Mouse (Mus musculus): ENCODE measurements around the gene Zfand2a.

Gene Zfand2a

DNA sequence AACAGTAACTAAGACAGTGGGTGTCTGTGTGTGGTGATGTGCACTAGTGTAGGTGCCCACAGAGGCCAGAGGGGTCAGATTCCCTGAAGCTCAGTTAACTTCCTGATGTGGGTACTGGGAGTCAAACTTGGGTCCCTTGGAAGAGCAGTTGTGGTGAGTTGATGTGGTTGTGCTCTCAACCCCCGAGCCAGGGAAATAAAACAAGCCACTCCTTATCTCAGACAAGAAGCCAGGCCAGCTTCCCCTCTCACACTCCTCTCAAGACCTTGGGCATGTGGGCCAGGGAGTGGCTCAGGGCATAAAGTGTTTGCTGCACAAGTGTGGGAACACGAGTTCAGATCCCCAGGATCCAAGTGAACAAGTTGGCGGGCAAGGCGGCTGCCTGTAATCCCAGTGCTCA, 17.5 kb downstream of the Zfand2a start:
- no peak for DNase-seq (ENCODE audit: low read depth, low spot score)

DNA sequence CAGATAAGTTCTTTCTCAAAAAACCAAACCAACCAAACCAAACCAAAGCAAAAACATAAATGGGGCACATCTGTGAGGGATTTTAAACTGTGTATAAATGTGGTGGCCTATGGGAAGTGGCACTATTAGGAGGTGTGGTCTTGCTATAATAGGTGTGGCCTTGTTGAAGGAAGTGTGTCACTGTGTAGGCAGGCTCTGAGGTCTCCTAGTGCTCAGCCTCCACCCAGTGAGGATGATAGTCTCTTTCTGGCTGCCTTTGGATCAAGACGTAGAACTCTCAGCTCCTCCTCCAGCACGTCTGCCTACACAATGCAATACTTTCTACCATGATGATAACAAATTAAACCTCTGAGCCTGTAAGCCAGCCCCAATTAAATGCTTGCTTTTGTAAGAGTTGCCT, 18.0 kb downstream of the Zfand2a start:
- DNase-seq (ENCODE audit: low read depth, low spot score): no peak

DNA sequence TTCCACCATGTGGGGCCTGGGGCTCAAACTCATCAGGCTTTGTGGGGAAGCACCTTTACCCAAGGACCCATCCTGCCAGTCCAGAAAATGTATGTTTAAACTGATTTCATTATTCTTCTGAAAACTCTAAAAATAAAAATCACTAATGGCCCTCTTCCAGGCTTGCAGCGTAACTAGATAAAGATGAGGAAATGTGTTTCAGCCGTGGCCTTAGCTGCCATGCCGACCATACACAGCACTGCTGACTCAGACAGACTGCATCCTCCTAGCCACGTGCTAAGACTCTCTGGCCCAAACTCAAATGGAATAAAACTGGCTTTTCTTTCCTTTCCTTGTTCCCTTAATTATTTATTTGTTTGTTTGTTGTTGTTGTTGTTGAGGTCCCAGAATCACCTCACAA, 19.5 kb downstream of the Zfand2a start:
- DNase-seq (ENCODE audit: low read depth, low spot score): no peak

DNA sequence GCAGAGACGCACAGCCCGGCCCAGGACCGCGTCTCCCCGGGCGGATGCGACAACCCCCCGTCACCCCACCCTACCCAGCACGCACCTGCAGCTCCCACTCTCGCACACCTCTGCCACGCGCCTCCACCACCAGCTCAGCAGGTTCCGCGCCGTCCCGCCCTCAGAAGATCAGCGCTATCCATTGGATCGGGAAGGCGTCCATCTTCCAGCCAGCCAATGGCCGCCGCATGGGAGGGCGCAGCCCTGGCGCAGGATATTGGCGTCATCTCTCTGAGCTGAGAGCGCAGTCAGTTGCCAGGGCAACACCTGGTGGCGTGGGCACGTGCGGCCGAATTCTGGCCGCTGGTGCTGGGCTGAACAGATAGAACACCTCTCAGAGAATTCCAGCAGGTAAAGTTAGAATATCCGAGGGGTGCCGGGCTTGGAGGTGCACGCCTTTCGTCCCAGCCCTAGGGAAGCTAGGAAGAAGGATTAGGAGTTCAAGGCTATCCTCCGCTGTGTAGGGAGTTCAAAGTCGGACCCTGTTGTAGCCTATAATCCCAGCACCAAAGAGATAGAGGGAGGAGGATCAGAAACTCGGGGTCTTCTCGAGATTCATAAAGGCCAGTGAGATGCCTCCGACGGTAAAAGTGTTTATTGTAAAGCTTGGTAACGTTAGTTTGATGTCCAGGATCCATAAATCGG, 23.8 kb downstream of the Zfand2a start, which contains the start of gene 3110082I17Rik:
Gene 3110082I17Rik (minus strand): TSS at position 144 of the 684 bp plus-strand sequence.
- peak; percentile 98 for DNase-seq (ENCODE audit: low read depth, low spot score)

DNA sequence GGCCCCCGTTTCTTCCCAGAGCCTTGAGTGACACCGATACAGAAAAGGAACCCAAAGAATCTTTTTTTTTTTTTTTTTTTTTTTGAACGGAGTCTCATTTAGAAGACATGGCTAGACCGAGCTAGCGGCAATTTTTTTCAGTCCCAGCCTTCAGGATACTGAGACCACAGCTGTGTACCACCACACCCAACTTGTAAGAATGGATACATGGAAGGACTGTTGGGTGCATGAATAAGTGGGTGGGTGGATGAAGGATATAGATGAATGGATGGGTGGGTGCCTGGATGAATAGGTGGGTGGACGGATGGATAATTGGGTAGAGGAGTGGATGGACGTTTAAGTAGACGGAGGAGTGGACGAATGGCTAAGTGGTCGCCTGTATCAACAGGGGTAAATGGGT, 24.4 kb downstream of the Zfand2a start:
- DNase-seq (ENCODE audit: low read depth, low spot score): no peak

DNA sequence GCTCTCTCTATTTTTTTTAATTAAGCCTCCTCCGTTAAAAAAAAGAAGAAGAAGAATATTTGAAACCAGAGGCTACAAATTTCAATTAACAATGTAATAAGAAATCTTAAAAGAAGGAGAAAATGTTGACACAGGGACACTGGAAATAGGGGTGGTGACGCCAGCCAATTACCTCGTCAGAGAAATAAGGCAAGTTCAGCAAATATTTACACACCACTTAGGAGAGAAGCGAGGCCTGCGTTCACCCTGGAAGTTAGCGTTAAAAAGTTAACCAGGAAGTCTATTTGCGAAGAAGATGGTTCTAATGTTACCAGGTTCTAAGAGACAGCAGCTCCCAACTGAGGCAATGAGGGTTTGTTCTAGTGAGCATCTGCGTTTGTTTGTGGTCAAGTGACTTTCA, 27.1 kb downstream of the Zfand2a start:
- no peak for DNase-seq (ENCODE audit: low read depth, low spot score)

DNA sequence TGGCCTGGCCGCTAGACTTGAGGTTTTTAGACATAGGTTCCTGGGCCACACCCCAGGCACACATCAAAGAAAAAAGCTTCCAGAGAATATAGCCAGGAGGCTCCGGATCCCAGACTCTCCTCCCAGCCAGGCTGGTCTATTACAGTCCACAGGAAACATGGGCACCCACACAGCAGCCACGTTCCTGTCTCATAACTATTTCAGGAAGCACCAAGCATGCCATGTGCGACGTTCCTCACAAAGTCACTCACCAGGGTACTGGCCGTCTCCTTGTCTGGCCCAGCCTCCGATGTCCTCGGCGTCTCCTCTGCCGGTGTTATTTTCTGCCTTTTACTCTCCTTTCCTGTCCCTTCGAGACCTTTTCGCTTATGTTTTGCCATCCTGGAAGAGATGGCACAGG, 29.2 kb downstream of the Zfand2a start:
- DNase-seq (ENCODE audit: low read depth, low spot score): no peak

DNA sequence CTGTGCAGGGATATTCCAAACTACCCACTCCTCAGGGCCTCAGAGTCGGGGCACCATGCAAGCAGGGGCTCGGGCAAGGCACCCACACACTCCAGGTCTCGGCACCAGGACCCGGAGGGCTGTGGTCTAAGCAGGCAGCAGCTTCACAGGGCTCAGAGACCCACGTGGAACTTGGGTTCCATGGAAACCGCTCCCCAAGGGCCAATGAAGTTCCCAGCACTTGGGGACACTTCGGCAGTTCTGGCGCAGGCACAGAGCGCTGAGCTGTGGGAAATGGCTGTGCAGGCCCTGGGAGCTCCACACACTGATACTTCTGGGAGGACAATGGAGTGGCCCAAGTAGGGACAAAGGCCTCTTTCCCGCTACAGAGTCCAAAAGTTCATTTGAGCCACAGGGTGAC, 31.3 kb downstream of the Zfand2a start:
- no peak for DNase-seq (ENCODE audit: low read depth, low spot score)

DNA sequence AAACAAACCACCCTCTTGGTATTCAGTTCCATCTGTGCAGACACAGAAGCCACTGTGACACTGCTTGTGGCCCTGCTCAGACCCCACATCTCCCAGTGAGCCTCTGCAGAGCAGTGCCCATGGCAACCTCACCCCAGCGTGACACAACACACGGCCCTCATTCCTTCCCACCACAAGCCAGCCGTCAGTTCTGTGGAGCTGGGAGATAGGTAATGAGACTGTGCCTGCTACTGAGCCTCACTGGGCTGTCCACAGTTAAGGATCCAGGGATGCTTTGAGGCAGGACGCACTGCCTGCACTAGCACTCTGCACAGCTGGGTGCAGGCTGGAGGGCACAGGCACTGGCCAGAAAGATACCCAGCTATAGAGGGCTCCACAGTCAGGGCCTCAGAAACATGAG, 34.4 kb downstream of the Zfand2a start:
- no peak for DNase-seq (ENCODE audit: low read depth, low spot score)

DNA sequence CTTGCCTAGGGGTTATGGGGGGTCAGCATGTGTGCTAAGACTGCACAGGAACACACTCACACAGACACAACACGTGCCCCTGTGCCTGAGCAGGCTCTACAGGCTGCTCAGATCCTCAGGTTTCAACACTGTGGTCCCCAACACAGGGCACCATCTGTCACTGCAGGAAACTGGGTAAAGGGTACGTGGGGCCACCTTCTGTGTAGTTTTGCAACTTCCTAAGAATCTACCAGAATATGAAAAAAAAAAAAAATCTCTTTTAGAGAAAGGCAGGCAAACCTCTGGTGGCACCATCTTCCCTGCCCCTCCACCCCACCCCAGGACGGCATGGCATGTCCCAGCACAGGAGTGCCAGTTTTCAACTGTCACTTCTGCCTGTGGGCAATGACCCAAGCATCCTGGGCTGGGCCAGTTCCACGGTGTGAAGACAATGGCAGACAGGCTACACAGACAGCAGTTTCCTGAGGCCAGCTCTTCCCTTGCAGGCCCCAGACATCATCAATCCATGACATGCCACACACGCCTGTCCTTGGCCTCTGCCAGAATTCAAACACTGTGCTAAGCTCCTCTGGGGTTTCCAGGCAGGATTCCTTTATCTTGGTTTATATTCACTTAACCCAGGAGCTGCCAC, 35.1 kb downstream of the Zfand2a start:
- DNase-seq (ENCODE audit: low read depth, low spot score): no peak

DNA sequence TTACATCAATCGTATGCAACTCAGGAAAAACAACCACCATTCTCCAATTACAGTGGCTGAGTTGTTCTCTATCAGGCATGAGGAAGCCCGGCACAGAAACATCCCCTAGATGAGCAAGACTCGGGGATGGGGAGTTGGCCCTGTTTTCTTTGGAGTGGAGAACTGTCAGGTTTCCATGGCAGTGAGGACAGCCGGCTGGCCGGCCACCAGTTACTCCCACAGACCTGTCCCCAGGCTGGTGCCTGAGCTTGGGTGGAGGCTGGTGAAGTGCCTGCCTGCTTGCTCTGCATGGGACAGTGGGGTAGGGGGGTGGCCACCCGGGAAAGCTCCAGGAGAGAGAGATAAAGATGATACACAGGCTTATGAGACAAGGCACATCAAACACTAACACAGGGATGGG, 36.3 kb downstream of the Zfand2a start:
- DNase-seq (ENCODE audit: low read depth, low spot score): no peak

DNA sequence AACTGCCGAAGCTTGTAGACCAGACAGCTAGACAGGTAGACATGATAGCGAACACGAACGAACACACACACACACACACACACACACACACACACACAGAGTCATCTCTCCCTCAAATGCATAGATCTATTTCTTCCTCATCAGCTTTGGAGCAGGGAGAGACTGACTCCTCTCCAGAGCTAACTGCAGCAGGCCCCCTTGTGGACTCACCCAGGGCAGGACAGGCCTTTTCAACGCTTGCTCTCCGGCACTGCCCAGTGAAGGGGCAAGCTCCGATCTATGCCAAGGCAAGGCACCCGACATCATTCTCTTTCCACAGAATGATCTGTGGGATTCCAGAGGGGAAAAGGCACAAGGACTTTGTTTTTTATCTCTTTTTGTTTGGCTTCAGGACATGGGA, 39.1 kb downstream of the Zfand2a start:
- DNase-seq (ENCODE audit: low read depth, low spot score): no peak

DNA sequence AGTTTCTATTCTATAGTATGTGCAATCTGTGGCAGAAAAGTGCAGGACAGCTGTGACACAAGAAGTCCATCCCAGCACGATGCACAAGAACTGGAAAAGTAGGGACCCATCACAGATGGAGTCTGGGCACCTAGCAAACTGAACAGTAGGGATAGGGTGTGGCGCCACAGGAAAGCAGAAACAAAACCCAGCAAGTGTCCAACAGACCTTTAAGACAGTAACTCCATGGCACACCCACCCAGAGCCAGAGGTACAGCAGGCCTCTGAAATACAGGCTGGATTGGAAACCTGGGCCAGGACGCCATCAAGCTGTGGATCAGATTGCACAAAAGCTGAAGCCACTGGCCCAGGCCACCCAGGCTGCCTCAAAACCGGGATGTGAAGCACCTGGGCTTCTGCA, 41.4 kb downstream of the Zfand2a start:
- no peak for DNase-seq (ENCODE audit: low read depth, low spot score)

DNA sequence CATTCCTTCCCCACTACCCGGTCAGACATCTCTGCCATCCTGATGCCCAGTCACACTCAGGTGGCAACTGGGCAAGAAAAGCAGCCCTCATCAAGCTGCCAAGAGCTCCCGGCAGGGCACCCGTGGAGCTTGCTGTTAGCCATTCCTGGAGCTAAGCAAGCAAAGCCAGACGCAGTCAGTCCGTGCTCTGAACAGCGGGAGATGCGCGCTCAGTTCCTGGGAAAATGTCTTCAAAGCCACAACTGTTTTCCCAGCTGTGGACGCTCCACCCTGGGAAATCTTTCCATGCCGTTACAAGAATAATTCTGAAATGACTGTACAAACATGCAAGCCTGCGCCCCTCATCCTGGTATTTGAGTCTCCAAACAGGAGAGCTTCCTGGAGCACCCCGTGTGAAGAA, 41.9 kb downstream of the Zfand2a start:
- DNase-seq (ENCODE audit: low read depth, low spot score): no peak

DNA sequence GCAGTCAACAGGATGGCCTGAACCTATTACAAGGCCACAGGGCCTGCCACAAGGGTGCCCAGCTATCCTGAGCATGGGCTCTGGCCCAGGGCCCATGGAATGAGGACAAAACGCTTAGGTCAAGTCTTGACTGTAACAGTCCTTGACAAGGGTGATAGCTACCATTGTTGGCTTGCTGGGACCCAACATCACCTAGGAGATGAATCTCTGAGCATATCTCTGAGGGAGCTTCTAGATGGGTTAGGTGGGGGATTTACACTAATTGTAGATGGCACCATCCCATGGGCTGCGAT, 42.7 kb downstream of the Zfand2a start:
- no peak for DNase-seq (ENCODE audit: low read depth, low spot score)

DNA sequence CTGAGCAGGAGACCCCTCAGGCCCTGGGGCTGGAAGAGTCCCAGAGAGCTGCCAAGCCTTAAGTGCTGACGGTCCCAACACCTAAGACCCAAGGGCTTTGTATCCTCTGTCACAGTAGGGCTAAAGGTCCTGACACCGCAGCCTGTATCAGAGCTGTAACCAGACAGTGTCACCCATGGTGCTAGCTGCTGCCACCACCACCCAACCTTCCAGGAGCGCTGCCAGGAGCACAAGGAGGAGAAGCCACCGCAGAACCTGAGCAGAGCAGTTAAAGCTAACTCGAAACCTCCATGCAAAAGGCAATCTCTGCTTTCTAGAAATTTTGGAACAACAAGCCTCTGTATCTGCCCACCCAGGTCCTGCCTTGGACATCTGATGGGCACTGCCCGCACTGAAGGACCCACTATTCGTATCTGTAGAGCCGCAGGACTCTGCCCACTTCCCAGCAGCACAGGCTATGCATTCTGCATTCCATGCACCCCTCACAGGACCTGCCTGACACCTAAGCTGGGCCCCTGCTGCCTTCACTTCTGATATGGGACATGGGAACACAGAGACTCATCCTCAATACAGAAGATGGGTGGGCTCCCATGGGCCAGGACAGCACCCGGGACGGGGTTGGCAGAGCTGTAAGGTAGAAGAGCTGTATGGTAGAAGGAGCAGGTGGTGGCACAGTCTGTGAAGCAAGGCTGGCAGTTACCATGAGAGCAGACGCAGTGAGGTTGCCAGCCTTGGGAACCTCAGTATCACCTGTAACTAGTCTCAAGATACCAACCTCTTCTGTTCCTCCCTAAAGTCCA, 43.2 kb downstream of the Zfand2a start:
- DNase-seq (ENCODE audit: low read depth, low spot score): no peak

DNA sequence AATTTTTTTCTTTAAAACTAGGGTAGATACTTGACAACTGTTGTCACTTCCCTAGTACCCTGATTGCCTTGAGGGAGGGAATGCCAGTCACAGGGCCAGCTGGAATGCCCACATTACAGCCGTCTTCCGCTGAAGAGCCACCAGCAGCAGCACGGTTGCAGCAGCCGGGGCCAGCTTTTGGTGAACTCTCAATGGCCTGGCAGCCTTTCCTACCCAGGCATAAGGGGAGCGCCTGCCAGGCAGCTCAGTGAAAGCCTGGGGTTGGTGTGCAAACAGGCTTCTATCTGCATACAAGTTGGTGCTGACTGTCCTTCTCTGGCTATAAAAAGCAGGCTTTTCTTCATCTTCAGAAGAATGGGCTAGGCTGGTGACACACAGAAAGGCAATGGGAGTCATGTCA, 43.9 kb downstream of the Zfand2a start:
- no peak for DNase-seq (ENCODE audit: low read depth, low spot score)

DNA sequence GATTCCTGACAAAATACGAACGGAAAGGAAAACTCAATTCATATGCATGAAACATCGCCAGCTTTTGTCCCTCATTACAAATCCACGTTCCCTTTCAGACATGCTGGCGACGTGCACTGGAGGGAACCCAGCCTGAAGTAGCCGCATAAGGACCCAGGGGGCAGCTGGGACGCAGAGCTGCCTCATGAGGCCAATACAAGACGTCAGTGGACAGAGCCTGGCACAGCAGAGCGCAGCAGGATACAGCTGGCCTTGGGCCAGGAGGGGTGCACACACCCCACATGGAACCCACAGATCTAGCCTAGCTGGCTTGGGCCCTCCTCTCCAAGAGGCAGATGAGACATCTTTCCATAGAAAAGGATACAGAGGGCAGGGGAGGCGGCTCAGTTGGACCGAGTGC, 45.9 kb downstream of the Zfand2a start:
- no peak for DNase-seq (ENCODE audit: low read depth, low spot score)

DNA sequence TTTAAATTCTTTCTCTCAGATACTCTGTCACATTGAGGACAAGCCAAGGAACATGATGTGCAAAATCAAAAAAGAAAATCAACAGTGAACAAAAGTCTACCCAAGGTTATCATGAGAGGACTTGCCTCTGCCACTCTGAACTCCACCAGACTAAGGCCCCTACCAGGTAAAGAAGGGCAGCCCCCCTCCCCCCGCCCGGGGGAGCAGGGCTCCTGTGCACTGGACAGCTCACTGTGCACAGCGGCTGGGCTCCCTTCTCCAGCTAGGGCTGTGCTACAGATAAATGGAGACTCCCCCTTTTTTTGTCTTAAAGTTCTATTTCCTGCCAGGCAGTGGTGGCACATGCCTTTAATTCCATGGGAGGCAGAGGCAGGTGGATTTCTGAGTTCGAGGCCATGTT, 46.6 kb downstream of the Zfand2a start:
- DNase-seq (ENCODE audit: low read depth, low spot score): no peak

DNA sequence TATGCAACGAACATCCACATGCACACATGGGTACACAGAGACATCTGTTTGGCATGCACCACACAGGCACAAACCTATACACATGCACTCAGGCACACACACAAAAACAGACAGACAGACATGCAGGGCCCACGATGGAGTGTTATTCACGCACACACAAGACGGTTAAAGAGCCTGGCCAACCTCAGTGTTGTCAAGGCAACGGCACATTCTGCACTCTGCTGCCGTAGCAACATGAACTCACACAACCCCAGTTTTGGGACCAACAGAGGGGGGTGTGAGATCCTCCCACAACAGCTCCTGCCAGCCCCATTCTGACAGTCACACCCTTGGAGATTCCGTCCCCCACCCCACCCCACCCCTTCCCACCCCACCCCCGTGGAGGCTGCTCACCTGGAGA, 49.4 kb downstream of the Zfand2a start:
- DNase-seq (ENCODE audit: low read depth, low spot score): peak; percentile 20

DNA sequence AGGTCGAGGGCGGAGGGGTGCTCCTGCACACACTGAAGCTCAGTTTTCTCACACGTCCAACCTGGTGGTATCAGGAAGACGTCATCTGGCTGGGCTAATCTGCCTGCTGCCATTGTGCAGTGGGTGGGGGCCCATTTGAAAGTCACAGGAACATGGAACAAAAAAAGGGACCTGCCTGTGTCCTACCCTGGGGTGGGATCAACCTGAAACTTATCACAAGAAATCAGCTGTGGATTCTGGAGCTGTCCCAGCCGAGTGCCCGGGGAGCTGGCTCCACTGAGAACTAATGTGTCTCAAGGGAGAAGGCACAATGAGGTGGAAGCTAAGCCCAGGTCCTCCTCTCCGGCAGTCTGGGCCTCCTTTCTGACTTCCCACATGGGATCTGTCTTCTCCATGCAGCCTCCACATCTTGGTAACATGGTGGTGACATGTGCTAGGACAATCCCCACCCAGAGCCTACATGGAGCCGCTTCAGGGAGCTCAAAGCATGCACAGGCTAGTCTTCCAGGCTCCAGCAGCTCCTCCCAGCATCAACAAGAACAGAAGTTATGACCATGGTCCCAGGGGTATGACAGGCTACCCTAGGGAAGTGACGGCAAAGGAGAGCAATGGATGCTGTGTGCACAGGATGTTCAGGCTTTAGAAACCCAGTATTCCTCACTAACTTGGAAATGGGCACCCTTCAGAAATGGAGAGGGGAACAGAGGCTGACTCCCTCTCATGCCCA, 50.3 kb downstream of the Zfand2a start:
- no peak for DNase-seq (ENCODE audit: low read depth, low spot score)

DNA sequence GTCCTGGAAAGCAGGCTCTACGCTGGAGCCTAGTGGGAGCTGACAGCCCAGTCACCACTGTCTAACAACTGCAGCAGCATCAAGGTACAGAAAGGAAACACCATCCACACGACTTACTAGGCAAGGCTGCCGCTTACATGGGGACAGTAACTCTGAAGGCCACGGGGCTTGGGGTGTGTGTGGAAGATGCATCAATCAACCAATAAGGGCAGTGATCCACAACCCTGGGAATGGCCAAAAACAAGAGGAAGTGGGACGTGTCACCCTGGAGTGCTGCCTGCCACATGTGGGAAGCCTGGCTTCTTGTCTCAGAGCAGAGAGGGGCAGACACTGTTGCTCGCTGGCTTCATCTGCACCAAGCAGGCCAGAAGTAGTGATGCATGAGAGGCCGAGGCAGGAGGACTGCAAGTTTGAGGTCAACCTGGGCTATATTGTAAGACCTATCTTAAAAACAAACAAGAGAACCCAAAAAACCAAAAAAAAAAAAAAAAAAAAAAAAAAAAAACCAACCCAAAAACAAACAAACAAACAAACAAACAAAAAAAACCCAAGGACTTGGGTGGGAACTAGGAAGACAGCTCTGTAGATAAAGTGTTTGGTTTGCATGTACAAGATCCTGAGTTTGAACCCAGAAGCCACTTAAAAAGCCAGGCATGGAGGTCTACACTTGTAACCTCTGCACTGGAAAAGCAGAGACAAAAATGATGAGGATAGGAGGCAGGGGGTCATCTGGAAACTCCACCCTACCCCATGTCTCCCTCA, 51.4 kb downstream of the Zfand2a start:
- DNase-seq (ENCODE audit: low read depth, low spot score): no peak

Data from forelimb bud, embryonic 11.5 days (tissue).